In the genomic region with DNA sequence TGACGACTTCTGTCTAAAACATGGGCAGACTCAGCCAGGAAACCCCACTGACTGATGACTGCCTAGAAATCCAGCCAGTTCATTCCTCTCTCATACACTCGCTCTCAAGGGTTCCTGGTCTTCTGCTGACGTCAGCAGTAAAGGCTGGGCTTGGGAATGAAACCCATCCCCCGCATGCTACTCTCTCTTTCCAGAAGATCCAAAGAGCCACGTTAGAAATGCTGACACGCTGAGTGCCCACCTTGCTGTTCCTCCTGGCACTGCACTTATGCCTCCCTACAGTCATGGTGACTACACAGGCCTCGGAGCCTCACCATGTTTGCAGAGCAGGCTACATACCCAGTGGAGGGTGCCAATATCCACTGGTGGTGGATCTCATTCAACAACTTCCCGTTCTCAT, we compare ENCODE assay signal across 24 mouse cellular contexts. TPM values are rescaled to one million over a fixed set of nuclear protein-coding genes. Genes with fewer than 3 reads are reported as not detected.
A peak's percentile ranks its signal among the peaks of the same experiment; 100 is the strongest.
DNase-seq lines count a peak whose midpoint lies in the region; ATAC-seq lines count a peak whose summit lies in the region.
"Had no signal": no experiment of that assay in that cellular context is flagged by ENCODE, and none has a peak within 500 bp of the region (broad histone marks: within the 10 kb centered on the region; RNA-seq: fewer than 3 reads in every experiment).

No protein-coding gene starts in this region.

- H3K4me1 ChIP-seq in lung, embryonic 16.5 days (replicated peaks; ENCODE audit: control insufficient read depth, insufficient read depth, low read length) = peaks cover 54% of the 10 kb centered on the region
- peaks cover 74% of the 10 kb centered on the region for H3K4me1 ChIP-seq in embryonic facial prominence, embryonic 10.5 days

- H3K27ac ChIP-seq in lung, embryonic 16.5 days (ENCODE audit: low read length) = 0 out of 2 replicates have a peak overlapping the region, but pooled peaks have one; percentile 4
- 0 out of 2 replicates have a peak overlapping the region, but pooled peaks have one; percentile 8 for H3K27ac ChIP-seq in embryonic facial prominence, embryonic 10.5 days (replicated peaks)
- H3K27ac ChIP-seq: heart, adult 2 months; heart, embryonic 13.5 days; hindbrain, embryonic 14.5 days; kidney, postnatal 0 days; limb, embryonic 12.5 days; midbrain, embryonic 13.5 days had no signal

- peak; percentile 61 to 66 for DNase-seq in cerebellum, postnatal 10 days
- no peak for DNase-seq in cerebellum, adult 8-10 months
- DNase-seq in lung, adult 18-20 months = no peak
- peak; percentile 39 for DNase-seq in R1 (ENCODE audit: low read depth, low spot score)
- no peak for DNase-seq in embryonic facial prominence, embryonic 10.5 days (ENCODE audit: low spot score)
- DNase-seq in kidney, postnatal 10 days = no peak
- DNase-seq: adrenal gland, postnatal 14 days; B cell, adult 2 months; gastrocnemius, postnatal 36 days; heart, adult 2 months; heart, postnatal 14 days; kidney, adult 2 months; liver, postnatal 0 days; thymus, adult 18-20 months; thymus, postnatal 36 days had no signal

- 55% methylated on average over 8 of the region's 8 CpGs for WGBS in lung, embryonic 16.5 days
- 68% methylated on average over 8 of the region's 8 CpGs for WGBS in embryonic facial prominence, embryonic 10.5 days

- no peak overlapping the region for H3K4me3 ChIP-seq in lung, embryonic 16.5 days (ENCODE audit: low read length)
- no peak overlapping the region for H3K4me3 ChIP-seq in embryonic facial prominence, embryonic 10.5 days
- H3K4me3 ChIP-seq: forebrain, embryonic 10.5 days; heart, adult 2 months; heart, embryonic 13.5 days; limb, embryonic 12.5 days; midbrain, embryonic 13.5 days had no signal

- no peak overlapping the region for H3K4me2 ChIP-seq in lung, embryonic 16.5 days (ENCODE audit: low read depth, low read length)
- H3K4me2 ChIP-seq: heart, embryonic 13.5 days; hindbrain, embryonic 14.5 days; limb, embryonic 12.5 days; liver, embryonic 11.5 days; midbrain, embryonic 13.5 days had no signal

- no peaks in the 10 kb centered on the region for H3K36me3 ChIP-seq in lung, embryonic 16.5 days (ENCODE audit: control insufficient read depth, insufficient read depth, low read length)
- H3K36me3 ChIP-seq in embryonic facial prominence, embryonic 10.5 days (replicated peaks) = peaks cover 20% of the 10 kb centered on the region
- H3K36me3 ChIP-seq: heart, embryonic 13.5 days had no signal

- no peaks in the 10 kb centered on the region for H3K27me3 ChIP-seq in lung, embryonic 16.5 days (ENCODE audit: control insufficient read depth, insufficient read depth, low read depth, low read length)
- no peaks in the 10 kb centered on the region for H3K27me3 ChIP-seq in embryonic facial prominence, embryonic 10.5 days (replicated peaks; ENCODE audit: low read depth, poor library complexity, severe bottlenecking)
- H3K27me3 ChIP-seq: CH12.LX; heart, embryonic 13.5 days; midbrain, embryonic 13.5 days had no signal

- no peak for ATAC-seq in lung, embryonic 16.5 days (ENCODE audit: low read depth)
- ATAC-seq: liver, postnatal 0 days; midbrain, embryonic 13.5 days had no signal

- H3K9ac ChIP-seq in lung, embryonic 16.5 days (ENCODE audit: low read length) = no peak overlapping the region
- H3K9ac ChIP-seq: heart, embryonic 13.5 days; hindbrain, embryonic 14.5 days; limb, embryonic 12.5 days; liver, postnatal 0 days; midbrain, embryonic 13.5 days had no signal

- H3K9me3 ChIP-seq in lung, embryonic 16.5 days (ENCODE audit: control insufficient read depth, low read length) = no peaks in the 10 kb centered on the region
- H3K9me3 ChIP-seq in embryonic facial prominence, embryonic 10.5 days = no peaks in the 10 kb centered on the region
- H3K9me3 ChIP-seq: forebrain, embryonic 10.5 days; heart, embryonic 13.5 days; limb, embryonic 12.5 days; midbrain, embryonic 13.5 days had no signal

RNA-seq across cellular contexts. Expression of a gene that starts 41.7 kb away (rescaled TPM):
- 8.9 and 9.5 TPM in 2 replicates for polyA plus RNA-seq in lung, embryonic 16.5 days (2015; fragmentation: Nextera tagmentation; extraction: Ambion mirVana)
- 13.2 and 22.3 TPM in 2 replicates for polyA plus RNA-seq in embryonic facial prominence, embryonic 10.5 days (2016; fragmentation: Nextera tagmentation; extraction: Ambion mirVana)

Comparison
In these comparisons a context has a peak if more than half of its experiments do, and no peak if none do; other contexts are left out.
1. DNase-seq: peak in cerebellum, postnatal 10 days (2 of 2) and R1 (single experiment); none in cerebellum, adult 8-10 months (single experiment), lung, adult 18-20 months (0 of 2), embryonic facial prominence, embryonic 10.5 days (single experiment) and kidney, postnatal 10 days (single experiment).